Mouse (Mus musculus): ENCODE results near the gene Mlc1. TPM values are rescaled to one million over a fixed set of nuclear protein-coding genes. Genes with fewer than 3 reads are reported as not detected.

The Mlc1 gene
- polyA plus RNA-seq (2015; fragmentation: Nextera tagmentation; extraction: Ambion mirVana) = not detected in 2 replicates

DNA sequence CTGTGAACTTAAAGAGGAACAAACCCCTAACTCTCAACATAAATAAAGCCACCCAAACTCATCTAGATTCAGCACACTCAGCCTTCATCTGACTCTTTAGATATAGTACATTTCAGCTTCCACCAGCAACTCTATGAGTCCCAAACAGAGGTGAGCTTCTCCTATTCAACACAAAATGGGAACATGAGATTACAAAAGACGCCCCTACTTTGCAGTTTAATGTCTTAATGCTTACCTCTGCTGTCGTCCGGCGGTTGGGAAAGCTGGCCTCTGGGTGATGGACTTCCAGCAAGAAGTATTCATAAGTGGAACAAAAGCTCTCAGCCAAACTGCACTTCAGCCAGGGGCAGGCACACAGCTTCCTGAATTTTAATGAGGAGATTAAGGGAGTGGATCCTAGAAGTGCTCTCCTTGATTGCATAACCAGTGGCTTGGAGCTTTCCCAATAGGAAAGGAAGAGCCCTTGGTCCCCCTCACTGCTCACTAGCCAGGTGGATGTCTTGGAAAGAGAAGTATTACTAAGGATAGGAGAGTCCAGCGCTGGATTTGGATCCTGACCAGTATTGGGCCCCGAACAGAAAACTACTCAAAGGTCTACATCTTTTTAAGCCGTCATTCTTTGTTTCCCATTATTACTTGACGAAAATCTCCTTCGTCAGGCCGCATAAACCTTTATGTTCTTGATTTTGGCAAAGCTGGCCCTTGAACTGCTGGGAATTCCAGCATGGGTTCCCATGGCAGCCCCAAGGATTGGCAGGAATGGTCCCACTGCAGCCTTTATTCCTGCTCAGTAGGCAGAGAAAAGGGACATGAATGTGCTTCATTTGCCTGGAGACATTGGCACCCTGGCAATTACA, at the start of gene Mlc1:
Gene Mlc1, minus strand, starts transcription at position 727 of the 857 bp plus-strand sequence.
- Histone ChIP-seq H3K9ac (no peak within 1 kb of the TSS), H3K4me3 (replicated peaks) (no peak within 1 kb of the TSS), H3K27ac (no peak within 1 kb of the TSS), H3K27me3 (replicated peaks) (no peaks in the 10 kb centered on the region), H3K4me1 (replicated peaks) (no peaks in the 10 kb centered on the region), H3K4me2 (replicated peaks) (no peak within 1 kb of the TSS), H3K36me3 (no peaks in the 10 kb centered on the region), H3K9me3 (no peaks in the 10 kb centered on the region)
- WGBS = 80% methylated on average over 10 of the region's 10 CpGs
- ATAC-seq = no peak

DNA sequence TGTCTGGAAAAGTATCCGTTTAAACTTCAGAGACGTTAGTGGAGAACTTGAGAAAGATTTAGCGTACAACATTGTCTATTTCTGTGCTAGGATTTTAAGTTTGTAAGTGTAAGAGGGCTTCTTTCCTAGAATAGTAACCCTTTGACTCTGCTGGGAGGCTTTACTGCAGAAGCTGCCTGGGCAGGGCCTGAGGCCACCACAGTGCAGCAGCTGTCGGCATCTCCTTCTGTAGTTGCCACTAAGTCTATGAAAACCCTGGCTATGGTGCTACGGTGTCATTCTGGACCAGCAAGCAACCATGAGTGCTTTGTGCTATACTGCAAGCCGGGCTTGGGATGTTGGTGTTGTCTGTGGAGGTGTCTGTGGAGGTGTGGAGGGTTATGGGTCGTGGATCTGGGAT, 41.7 kb upstream of the Mlc1 start:
- H3K9me3 ChIP-seq = no peaks in the 10 kb centered on the region
- no peaks in the 10 kb centered on the region for H3K4me1 ChIP-seq (replicated peaks)
- no peaks in the 10 kb centered on the region for H3K36me3 ChIP-seq
- no peak overlapping the region for H3K4me2 ChIP-seq (replicated peaks)
- H3K27ac ChIP-seq = no peak overlapping the region
- WGBS = 63% methylated on average over 7 of the region's 7 CpGs
- H3K4me3 ChIP-seq (replicated peaks) = no peak overlapping the region
- ATAC-seq = no peak
- H3K27me3 ChIP-seq (replicated peaks) = no peaks in the 10 kb centered on the region
- H3K9ac ChIP-seq = no peak overlapping the region

DNA sequence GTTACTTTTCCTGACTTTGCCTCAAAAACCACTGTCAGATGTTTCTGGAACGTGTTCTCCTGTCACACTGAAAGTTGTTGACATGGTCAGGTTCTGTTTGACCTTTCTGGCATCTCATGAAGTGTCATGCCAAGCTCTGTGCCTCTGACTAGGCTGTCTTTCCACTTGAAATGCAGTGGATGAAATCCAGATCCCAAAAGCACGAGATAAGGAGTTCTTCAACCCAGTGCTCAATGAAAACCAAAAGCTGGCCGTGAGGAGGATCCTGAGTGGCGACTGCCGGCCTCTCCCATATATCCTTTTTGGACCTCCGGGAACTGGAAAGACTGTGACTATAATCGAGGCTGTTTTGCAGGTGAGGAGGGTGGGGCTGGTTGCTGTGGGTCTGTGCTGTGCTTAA, 41.3 kb upstream of the Mlc1 start:
- no peaks in the 10 kb centered on the region for H3K4me1 ChIP-seq (replicated peaks)
- no peak for ATAC-seq
- no peak overlapping the region for H3K27ac ChIP-seq
- H3K27me3 ChIP-seq (replicated peaks) = no peaks in the 10 kb centered on the region
- H3K9ac ChIP-seq = no peak overlapping the region
- WGBS = 41% methylated on average over 7 of the region's 7 CpGs
- H3K9me3 ChIP-seq = no peaks in the 10 kb centered on the region
- no peak overlapping the region for H3K4me2 ChIP-seq (replicated peaks)
- no peak overlapping the region for H3K4me3 ChIP-seq (replicated peaks)
- no peaks in the 10 kb centered on the region for H3K36me3 ChIP-seq

DNA sequence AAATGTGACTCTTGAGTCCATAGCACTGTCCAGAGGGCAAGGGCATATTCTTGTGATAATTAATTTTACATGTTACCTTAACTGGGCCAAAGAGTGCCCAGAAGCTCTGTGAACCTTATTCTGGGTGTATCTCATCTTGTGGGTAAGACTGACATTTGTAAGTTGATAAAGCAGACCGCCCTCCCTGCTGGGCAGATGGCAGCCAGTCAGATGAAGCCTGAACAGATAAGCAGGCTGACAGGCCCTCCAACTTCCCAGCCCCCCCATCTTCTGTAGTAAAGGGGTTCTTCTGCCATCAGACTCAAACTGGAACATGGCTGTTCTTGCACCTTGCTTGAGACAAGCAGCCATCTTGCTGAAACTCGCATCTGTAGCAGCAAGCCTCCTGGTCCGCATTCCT, 37.9 kb upstream of the Mlc1 start:
- ATAC-seq = no peak
- 83% methylated on average over 3 of the region's 3 CpGs for WGBS
- Histone ChIP-seq H3K4me3 (replicated peaks) (no peak overlapping the region), H3K9ac (no peak overlapping the region), H3K9me3 (no peaks in the 10 kb centered on the region), H3K27ac (no peak overlapping the region), H3K4me1 (replicated peaks) (no peaks in the 10 kb centered on the region), H3K27me3 (replicated peaks) (no peaks in the 10 kb centered on the region), H3K36me3 (no peaks in the 10 kb centered on the region), H3K4me2 (replicated peaks) (no peak overlapping the region)

DNA sequence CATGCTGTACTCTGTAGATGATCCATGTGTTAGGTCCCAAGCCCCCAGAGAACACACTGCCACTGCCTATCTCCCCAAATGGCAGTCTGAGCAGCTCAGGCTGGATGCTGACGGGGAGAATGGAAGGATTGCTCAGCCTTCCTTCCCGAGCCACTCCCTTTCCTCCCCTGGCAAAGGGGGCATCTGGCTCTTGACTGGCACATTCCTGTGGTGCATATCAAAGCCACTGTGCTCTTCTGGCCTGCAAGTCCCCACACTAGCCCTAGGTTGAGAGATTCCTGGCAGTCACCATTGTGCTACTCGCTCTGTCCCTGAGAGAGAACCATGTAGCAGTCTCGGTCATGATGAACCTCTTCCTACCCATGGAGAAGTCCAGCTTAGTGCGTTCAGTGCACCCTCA, 29.0 kb upstream of the Mlc1 start:
- H3K27ac ChIP-seq = no peak overlapping the region
- no peaks in the 10 kb centered on the region for H3K9me3 ChIP-seq
- H3K4me1 ChIP-seq (replicated peaks) = no peaks in the 10 kb centered on the region
- no peaks in the 10 kb centered on the region for H3K36me3 ChIP-seq
- no peak for ATAC-seq
- H3K4me2 ChIP-seq (replicated peaks) = no peak overlapping the region
- H3K9ac ChIP-seq = no peak overlapping the region
- 82% methylated on average over 5 of the region's 5 CpGs for WGBS
- H3K4me3 ChIP-seq (replicated peaks) = no peak overlapping the region
- H3K27me3 ChIP-seq (replicated peaks) = no peaks in the 10 kb centered on the region

DNA sequence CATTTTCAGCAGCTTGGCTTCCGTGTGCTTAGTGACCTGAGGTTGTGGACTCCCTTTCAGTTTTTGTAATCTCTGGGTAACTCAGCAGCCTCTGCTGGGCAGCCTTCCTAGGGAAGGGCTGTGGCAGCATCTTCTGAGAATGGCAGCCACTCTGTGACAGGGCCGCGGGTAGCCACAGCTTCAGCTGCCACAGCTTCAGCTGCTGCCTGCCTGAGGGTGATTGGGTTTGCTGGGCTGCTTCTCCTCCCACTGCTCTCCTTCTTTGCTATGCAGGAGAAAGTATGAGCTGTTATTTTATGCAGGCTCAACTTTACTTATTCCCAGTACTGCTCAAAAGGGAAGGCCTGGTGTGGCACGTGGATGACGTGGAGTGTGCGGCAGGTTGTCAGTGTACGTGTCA, 28.2 kb upstream of the Mlc1 start:
- no peak overlapping the region for H3K9ac ChIP-seq
- H3K36me3 ChIP-seq = no peaks in the 10 kb centered on the region
- ATAC-seq = no peak
- no peaks in the 10 kb centered on the region for H3K9me3 ChIP-seq
- H3K4me1 ChIP-seq (replicated peaks) = no peaks in the 10 kb centered on the region
- H3K4me3 ChIP-seq (replicated peaks) = no peak overlapping the region
- no peak overlapping the region for H3K27ac ChIP-seq
- 89% methylated on average over 7 of the region's 7 CpGs for WGBS
- H3K27me3 ChIP-seq (replicated peaks) = no peaks in the 10 kb centered on the region
- no peak overlapping the region for H3K4me2 ChIP-seq (replicated peaks)

DNA sequence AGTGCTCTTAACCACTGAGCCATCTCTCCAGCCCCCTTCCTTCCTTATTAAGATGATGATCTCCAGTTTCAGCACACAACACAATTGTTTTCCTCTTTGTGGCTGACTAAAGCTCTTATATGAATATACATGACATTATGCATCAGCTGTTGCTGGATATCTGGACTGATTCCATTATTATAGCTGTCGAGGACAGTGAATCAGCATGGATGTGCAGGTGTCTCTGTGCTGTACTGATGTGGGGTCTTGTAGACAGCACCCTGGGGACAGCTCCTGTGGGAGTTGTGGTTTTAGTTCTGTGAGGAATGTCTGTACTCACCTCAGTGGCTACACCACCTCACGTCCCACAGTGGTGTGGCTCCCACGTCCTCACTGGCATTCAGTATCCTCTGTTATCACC, 22.4 kb upstream of the Mlc1 start:
- H3K4me2 ChIP-seq (replicated peaks) = no peak overlapping the region
- H3K27me3 ChIP-seq (replicated peaks) = no peaks in the 10 kb centered on the region
- no peak for ATAC-seq
- no peak overlapping the region for H3K27ac ChIP-seq
- H3K9me3 ChIP-seq = no peaks in the 10 kb centered on the region
- H3K4me1 ChIP-seq (replicated peaks) = no peaks in the 10 kb centered on the region
- H3K4me3 ChIP-seq (replicated peaks) = no peak overlapping the region
- no peak overlapping the region for H3K9ac ChIP-seq
- H3K36me3 ChIP-seq = no peaks in the 10 kb centered on the region
- WGBS = 67% methylated on average over 3 of the region's 3 CpGs

DNA sequence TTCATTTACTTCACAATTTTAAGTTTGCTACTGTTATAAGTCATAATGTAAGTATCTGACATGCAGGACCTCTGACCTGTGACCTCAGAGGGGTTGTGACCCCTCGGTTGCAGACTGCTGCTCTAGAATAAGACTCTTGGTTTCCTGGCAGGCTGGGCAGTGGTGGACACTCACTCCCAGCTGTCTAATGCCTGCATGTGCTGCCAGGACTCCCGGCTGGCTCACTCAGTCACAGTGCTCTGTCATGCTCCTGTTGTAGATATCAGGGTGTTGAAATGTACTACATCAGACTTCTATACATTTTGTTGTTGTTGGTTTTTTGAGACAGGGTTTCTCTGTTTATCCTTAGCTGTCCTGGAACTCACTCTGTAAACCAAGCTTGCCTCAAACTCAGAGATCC, 21.6 kb upstream of the Mlc1 start:
- Histone ChIP-seq H3K27me3 (replicated peaks) (no peaks in the 10 kb centered on the region), H3K9ac (no peak overlapping the region), H3K9me3 (no peaks in the 10 kb centered on the region), H3K4me1 (replicated peaks) (no peaks in the 10 kb centered on the region), H3K4me2 (replicated peaks) (no peak overlapping the region), H3K36me3 (no peaks in the 10 kb centered on the region), H3K4me3 (replicated peaks) (no peak overlapping the region), H3K27ac (no peak overlapping the region)
- WGBS = 66% methylated on average over 2 of the region's 2 CpGs
- no peak for ATAC-seq

DNA sequence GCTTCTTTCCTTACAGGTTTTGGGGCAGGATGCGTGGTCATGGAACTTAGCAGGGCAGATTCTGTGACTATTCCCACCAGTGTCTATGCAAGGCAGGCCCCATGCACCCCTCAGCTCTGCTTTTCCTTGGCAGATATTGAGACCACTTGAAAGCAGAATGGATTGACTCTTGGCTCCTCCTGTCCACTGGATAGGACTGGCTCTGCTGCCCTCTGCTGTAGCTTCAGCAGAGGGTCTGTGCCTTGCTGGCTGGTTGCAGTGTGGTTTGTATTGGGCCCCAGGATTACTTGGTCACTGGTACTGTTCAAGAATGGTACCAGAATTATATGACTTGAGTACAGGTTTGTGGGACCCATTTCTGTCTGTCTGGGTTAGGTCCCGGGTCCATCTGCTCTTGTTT, 20.3 kb upstream of the Mlc1 start:
- no peak overlapping the region for H3K27ac ChIP-seq
- H3K27me3 ChIP-seq (replicated peaks) = no peaks in the 10 kb centered on the region
- no peak overlapping the region for H3K9ac ChIP-seq
- H3K9me3 ChIP-seq = no peaks in the 10 kb centered on the region
- ATAC-seq = no peak
- no peak overlapping the region for H3K4me3 ChIP-seq (replicated peaks)
- H3K4me2 ChIP-seq (replicated peaks) = no peak overlapping the region
- H3K36me3 ChIP-seq = no peaks in the 10 kb centered on the region
- 80% methylated on average over 2 of the region's 2 CpGs for WGBS
- H3K4me1 ChIP-seq (replicated peaks) = no peaks in the 10 kb centered on the region

DNA sequence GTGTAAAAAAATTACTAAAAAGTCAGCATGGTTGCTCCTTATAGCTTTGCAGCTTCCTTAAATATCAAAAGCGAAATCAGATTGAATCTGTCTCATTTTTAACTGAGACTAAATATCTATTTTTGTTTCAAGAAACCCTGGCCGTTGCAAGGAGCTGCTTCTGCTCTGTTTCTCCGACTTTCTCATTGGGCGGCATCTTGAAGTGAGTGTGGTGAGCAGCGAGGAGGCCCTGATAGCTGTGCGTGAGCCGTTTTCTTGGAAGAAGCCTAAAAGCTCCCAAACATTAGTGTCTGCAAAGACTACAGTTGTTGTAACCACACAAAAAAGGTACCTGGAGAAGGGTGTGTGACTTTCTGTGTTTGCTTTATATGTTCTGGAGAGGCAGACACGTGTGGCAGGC, 19.8 kb upstream of the Mlc1 start:
- Histone ChIP-seq H3K4me3 (replicated peaks) (no peak overlapping the region), H3K9ac (no peak overlapping the region), H3K27ac (no peak overlapping the region), H3K36me3 (no peaks in the 10 kb centered on the region), H3K4me2 (replicated peaks) (no peak overlapping the region), H3K9me3 (no peaks in the 10 kb centered on the region), H3K27me3 (replicated peaks) (no peaks in the 10 kb centered on the region), H3K4me1 (replicated peaks) (no peaks in the 10 kb centered on the region)
- 73% methylated on average over 8 of the region's 8 CpGs for WGBS
- no peak for ATAC-seq

DNA sequence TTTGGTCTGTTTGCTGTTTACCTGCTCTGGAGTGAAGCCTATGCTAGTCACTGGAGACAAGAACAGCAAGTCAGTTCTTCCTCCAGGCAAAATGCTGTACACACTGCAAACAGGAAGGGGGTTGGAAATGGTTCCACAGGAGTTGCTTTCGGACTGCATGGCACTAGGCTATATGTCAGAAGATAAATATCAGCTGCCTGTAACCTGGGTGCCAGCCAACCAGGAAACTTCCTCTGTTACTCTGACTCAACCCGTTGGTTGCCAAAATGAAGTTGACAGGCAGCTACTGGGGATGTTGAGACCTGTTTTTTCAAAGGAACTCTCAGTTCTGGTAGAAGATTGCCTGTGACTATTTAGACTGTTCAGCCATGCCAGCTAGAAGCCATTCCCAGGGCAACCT, 10.4 kb upstream of the Mlc1 start:
- Histone ChIP-seq H3K4me3 (replicated peaks) (no peak overlapping the region), H3K27ac (no peak overlapping the region), H3K4me1 (replicated peaks) (no peaks in the 10 kb centered on the region), H3K36me3 (no peaks in the 10 kb centered on the region), H3K9me3 (no peaks in the 10 kb centered on the region), H3K9ac (no peak overlapping the region), H3K4me2 (replicated peaks) (no peak overlapping the region), H3K27me3 (replicated peaks) (no peaks in the 10 kb centered on the region)
- 59% methylated on average over 2 of the region's 2 CpGs for WGBS
- no peak for ATAC-seq

DNA sequence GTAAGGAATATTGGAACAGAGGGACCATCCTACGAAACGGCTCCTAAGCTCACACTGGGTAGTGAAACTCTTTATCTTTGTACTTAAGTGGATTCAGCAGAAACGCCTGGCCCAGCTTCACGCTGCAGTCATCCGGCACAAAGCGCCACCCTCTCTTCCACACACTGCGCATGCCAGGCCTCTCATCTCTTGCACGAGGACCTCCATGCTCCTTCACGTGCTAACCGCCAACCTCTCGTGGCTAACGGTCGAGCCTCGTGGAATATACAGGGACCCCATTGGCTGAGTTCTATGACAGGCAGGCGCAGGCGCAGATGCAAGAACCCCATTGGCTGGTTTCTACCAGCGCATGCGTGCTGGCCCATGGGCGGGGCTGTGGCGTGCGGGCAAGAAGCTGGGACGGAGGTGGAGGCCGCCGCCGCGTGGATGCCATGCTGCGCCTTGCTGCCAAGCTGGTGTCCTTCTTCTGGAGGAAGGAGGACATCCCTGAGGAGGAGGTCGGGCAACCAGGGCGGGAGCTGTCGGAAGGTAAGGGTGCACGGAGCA, 3.8 kb upstream of the Mlc1 start, which contains the start of gene Mov10l1:
Gene Mov10l1, plus strand, starts transcription at position 376 of the 546 bp plus-strand sequence.
- Histone ChIP-seq H3K4me3 (replicated peaks) (no peak within 1 kb of the TSS), H3K27me3 (replicated peaks) (no peaks in the 10 kb centered on the region), H3K9me3 (no peaks in the 10 kb centered on the region), H3K4me2 (replicated peaks) (no peak within 1 kb of the TSS), H3K36me3 (no peaks in the 10 kb centered on the region), H3K9ac (no peak within 1 kb of the TSS), H3K4me1 (replicated peaks) (no peaks in the 10 kb centered on the region), H3K27ac (no peak within 1 kb of the TSS)
- 91% methylated on average over 31 of the region's 31 CpGs for WGBS
- ATAC-seq = no peak

DNA sequence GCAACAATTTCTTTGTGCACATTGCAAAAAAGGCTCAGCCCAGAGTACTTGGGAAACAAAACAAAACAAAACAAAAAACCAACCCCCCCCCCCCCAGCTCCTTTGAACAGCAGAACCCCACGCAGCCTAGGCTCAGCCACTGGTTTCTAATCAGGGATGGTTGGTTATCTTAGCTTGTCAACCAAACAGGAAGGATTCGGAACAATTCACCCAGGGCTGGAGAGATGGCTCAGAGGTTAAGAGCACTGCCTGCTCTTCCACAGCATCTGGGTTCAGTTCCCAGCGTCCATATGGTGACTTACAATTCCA, 285 bp upstream of the Mlc1 start:
- no peak overlapping the region for H3K4me2 ChIP-seq (replicated peaks)
- H3K36me3 ChIP-seq = no peaks in the 10 kb centered on the region
- no peak overlapping the region for H3K4me3 ChIP-seq (replicated peaks)
- 77% methylated on average over 3 of the region's 3 CpGs for WGBS
- no peak for ATAC-seq
- H3K9ac ChIP-seq = no peak overlapping the region
- H3K4me1 ChIP-seq (replicated peaks) = no peaks in the 10 kb centered on the region
- H3K27ac ChIP-seq = no peak overlapping the region
- H3K27me3 ChIP-seq (replicated peaks) = no peaks in the 10 kb centered on the region
- H3K9me3 ChIP-seq = no peaks in the 10 kb centered on the region
